ENCODE assay signal across 8 mouse cellular contexts in genomic region chr5:124095596-124096232, GRCm38 (mm10). TPM values are rescaled to one million over a fixed set of nuclear protein-coding genes. Genes with fewer than 3 reads are reported as not detected.
DNase-seq lines count a peak whose midpoint lies in the region; ATAC-seq lines count a peak whose summit lies in the region.

Abcb9 (minus strand) TSS chr5:124095798.

- peak within 1 kb of the TSS; percentile 97 for H3K4me2 ChIP-seq in kidney, embryonic 15.5 days

- peak within 1 kb of the TSS; percentile 42 for H3K9ac ChIP-seq in kidney, embryonic 15.5 days

- peaks cover 28% of the 10 kb centered on the region for H3K4me1 ChIP-seq in heart, embryonic 10.5 days
- peaks cover 19% of the 10 kb centered on the region for H3K4me1 ChIP-seq in kidney, embryonic 15.5 days

- H3K27me3 ChIP-seq in heart, embryonic 10.5 days (ENCODE audit: insufficient read depth, poor library complexity, severe bottlenecking): peaks cover 21% of the 10 kb centered on the region
- no peaks in the 10 kb centered on the region for H3K27me3 ChIP-seq in kidney, embryonic 15.5 days

- WGBS in heart, embryonic 10.5 days: under 1% methylated on average over 42 of the region's 42 CpGs
- WGBS in kidney, embryonic 15.5 days: 2% methylated on average over 42 of the region's 42 CpGs

- H3K27ac ChIP-seq in heart, embryonic 10.5 days: peak within 1 kb of the TSS; percentile 80
- no peak within 1 kb of the TSS for H3K27ac ChIP-seq in kidney, embryonic 15.5 days

- peak within 1 kb of the TSS; percentile 69 for H3K4me3 ChIP-seq in heart, embryonic 10.5 days
- H3K4me3 ChIP-seq in kidney, embryonic 15.5 days (replicated peaks): peak within 1 kb of the TSS; percentile 57

- H3K36me3 ChIP-seq in heart, embryonic 10.5 days: no peaks in the 10 kb centered on the region
- no peaks in the 10 kb centered on the region for H3K36me3 ChIP-seq in kidney, embryonic 15.5 days

- 0 out of 2 replicates have a peak, but pooled peaks cover 2% of the 10 kb centered on the region for H3K9me3 ChIP-seq in heart, embryonic 10.5 days
- no peaks in the 10 kb centered on the region for H3K9me3 ChIP-seq in kidney, embryonic 15.5 days (replicated peaks)

- peak; percentile 99 for DNase-seq in A20 (ENCODE audit: low read depth, low spot score)
- DNase-seq in brain, adult 2 months (ENCODE audit: low read depth, low spot score): peak; percentile 98
- DNase-seq in heart, embryonic 10.5 days (ENCODE audit: low spot score): peak; percentile 99
- peak; percentile 99 for DNase-seq in liver
- peak; percentile 100 for DNase-seq in spleen, postnatal 4 days (ENCODE audit: low spot score in 2 of 2)

- peak; percentile 62 for ATAC-seq in erythroblast, adult 5-6 weeks (replicated peaks; ENCODE audit: low FRiP score, poor library complexity, severe bottlenecking)
- peak; percentile 86 for ATAC-seq in kidney, embryonic 15.5 days (replicated peaks; ENCODE audit: low FRiP score)
- peak; percentile 93 for ATAC-seq in monocyte, adult 5-6 weeks (replicated peaks; ENCODE audit: insufficient number of reproducible peaks, low FRiP score, low TSS enrichment, poor library complexity, severe bottlenecking)

RNA-seq across cellular contexts. Expression of gene Abcb9, which starts in this region (rescaled TPM):
- total RNA-seq in erythroblast, adult 5-6 weeks (2015; ENCODE audit: low replicate concordance): 13.8 and 15.5 TPM in 2 replicates
- total RNA-seq in erythroblast, adult 5-6 weeks (2017; ENCODE audit: low replicate concordance): 19.1 and 23.4 TPM in 2 replicates
- polyA plus RNA-seq in heart, embryonic 10.5 days (2016; fragmentation: Nextera tagmentation; extraction: Ambion mirVana): 0.89 and 2.4 TPM in 2 replicates
- 1.5 and 1.7 TPM in 2 replicates for polyA plus RNA-seq in kidney, embryonic 15.5 days (2015; fragmentation: Nextera tagmentation; extraction: Ambion mirVana)
- total RNA-seq in monocyte, adult 5-6 weeks (2017): 1.6 to 4.0 TPM (median 2.5 TPM) in 3 replicates
